Mouse (Mus musculus): ENCODE results near the gene Actr2.
"Not testable (repeated sequence)": the region's sequence is repeated elsewhere in the genome, so short reads cannot be mapped to it uniquely, and the experiment has no call there.

Actr2 gene

DNA sequence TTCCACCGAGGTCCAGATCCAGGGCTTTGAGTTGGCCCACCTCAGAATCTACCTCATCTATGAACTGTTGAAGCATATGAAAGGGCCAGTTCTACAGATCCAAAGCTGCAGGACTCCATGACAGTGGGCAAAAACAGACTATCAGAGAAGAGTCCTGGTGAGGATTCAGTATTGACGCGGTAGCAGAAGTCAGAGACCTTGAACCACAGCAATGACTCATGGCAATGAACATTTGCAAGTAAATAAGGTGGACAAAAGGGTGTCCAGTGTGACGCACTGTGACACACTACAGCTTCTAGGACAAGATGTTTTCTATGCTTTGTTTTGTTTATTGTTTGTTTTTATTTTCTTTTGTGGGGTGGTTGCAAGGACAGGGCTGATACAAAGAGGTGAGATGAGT is 4.0 kb upstream of the Actr2 start:
- DNase-seq (ENCODE audit: low read depth in 1 of 2, low spot score in 2 of 2): no peak

DNA sequence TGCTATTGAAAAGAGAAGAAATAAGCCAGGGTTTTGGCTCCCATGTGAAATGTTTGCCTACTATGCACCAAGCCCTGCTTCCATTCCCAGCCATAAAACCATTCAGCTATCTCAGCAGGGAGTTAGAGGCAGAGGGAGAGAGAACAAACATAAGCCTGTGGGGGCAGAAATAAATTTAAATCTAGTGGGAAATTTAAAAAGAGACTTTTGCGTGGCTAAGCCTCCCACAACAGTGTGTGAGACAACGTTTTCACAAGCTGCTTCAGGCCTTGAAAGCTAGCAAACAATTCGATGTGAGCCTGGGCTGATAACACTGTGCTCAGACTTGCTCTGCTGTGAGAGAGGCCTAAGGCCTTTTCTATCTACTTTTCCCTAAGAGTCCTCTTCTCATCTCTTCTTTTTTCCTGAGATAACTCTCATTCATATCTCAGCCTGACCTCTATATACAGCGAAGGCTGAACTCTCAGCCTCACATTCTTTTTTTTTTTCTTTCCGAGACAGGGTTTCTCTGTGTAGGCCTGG is 3.4 kb upstream of the Actr2 start:
- DNase-seq (ENCODE audit: low read depth in 1 of 2, low spot score in 2 of 2): no peak

GRCm38 (mm10) chr11:20112006-20112740 is 540 bp downstream of the Actr2 start:
- DNase-seq (ENCODE audit: low read depth in 1 of 2, low spot score in 2 of 2): peak; percentile 86 to 89

DNA sequence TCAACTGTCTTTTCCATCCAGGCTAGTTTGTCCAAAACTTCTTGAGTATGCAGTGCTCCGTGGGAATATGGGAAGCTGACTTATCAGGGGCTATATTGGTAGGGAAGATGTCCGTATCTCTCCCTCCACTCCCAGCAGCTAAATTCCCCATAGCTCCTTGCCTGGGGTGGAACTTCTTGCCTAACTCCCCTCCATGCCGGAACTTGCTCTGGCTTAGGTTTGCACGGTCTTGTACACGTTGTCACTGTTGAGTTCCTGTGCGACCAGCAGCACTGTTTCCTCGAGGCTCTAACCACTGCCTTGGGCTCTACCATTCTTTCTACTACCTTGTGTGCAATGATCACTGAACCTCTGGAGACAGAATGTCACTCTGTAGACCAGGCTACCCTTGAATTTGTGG is 4.6 kb downstream of the Actr2 start:
- no peak for DNase-seq (ENCODE audit: low read depth in 1 of 2, low spot score in 2 of 2)

DNA sequence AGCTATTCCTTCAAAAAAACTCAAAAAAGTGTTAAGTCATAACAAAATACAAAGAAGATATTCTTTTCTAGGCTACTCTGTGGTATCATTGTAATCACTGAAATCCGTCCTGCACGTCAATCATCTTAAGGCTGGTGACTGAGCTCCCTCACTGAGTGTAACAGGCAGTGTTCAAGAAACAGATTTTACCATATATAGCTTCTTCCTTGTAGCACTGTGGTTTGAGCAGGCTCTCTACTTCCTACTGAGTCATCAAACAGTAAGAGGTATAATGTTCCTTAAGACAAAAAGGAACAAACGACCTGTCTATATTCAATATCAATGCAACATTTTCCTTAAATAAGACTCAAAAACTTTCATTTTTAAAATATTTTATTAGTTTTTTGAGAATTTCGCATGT is 5.0 kb downstream of the Actr2 start:
- DNase-seq (ENCODE audit: low read depth in 1 of 2, low spot score in 2 of 2): no peak

DNA sequence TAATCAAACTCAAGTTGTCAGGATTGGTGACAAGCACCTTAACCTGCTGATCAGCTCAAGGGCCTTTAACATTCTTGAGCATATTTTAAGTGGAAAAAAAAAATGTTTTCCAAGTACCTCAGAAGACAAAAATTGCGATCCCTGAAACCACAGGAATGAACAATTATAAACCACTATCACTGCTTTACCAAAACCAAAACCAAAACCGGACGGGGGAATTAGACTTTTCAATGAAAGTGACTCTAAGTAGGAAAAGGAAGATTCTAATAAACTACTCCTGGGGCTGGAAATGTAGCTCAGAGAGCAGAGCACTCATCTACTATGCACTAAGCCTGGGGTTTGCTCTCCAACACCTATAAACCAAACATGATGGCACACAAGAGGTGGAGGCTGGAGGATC is 5.8 kb downstream of the Actr2 start:
- no peak for DNase-seq (ENCODE audit: low read depth in 1 of 2, low spot score in 2 of 2)

- DNase-seq (ENCODE audit: low read depth in 1 of 2, low spot score in 2 of 2): no peak
Observed at GRCm38 (mm10) chr11:20103949-20104348, 8.8 kb downstream of the Actr2 start.

- DNase-seq (ENCODE audit: low read depth in 1 of 2, low spot score in 2 of 2): no peak
Observed at GRCm38 (mm10) chr11:20086306-20086705, 26.4 kb downstream of the Actr2 start.

GRCm38 (mm10) chr11:20085635-20086034 is 27.1 kb downstream of the Actr2 start:
- DNase-seq (ENCODE audit: low read depth in 1 of 2, low spot score in 2 of 2): no peak

GRCm38 (mm10) chr11:20075415-20075814 is 37.3 kb downstream of the Actr2 start:
- no peak for DNase-seq (ENCODE audit: low read depth in 1 of 2, low spot score in 2 of 2)

- no peak for DNase-seq (ENCODE audit: low read depth in 1 of 2, low spot score in 2 of 2)
Observed at GRCm38 (mm10) chr11:20072826-20073225, 39.9 kb downstream of the Actr2 start.

- no peak for DNase-seq (ENCODE audit: low read depth in 1 of 2, low spot score in 2 of 2)
Observed at GRCm38 (mm10) chr11:20072174-20072573, 40.5 kb downstream of the Actr2 start.

- DNase-seq (ENCODE audit: low read depth in 1 of 2, low spot score in 2 of 2): no peak
Observed at GRCm38 (mm10) chr11:20068346-20069004, 44.2 kb downstream of the Actr2 start.

- DNase-seq (ENCODE audit: low read depth in 1 of 2, low spot score in 2 of 2): no peak
Observed at GRCm38 (mm10) chr11:20067521-20067920, 45.2 kb downstream of the Actr2 start.

GRCm38 (mm10) chr11:20066106-20066505 is 46.6 kb downstream of the Actr2 start:
- no peak for DNase-seq (ENCODE audit: low read depth in 1 of 2, low spot score in 2 of 2)

GRCm38 (mm10) chr11:20064926-20065325 is 47.8 kb downstream of the Actr2 start:
- no peak for DNase-seq (ENCODE audit: low read depth in 1 of 2, low spot score in 2 of 2)

GRCm38 (mm10) chr11:20064086-20064485 is 48.6 kb downstream of the Actr2 start:
- DNase-seq (ENCODE audit: low read depth in 1 of 2, low spot score in 2 of 2): not testable (repeated sequence)

DNA sequence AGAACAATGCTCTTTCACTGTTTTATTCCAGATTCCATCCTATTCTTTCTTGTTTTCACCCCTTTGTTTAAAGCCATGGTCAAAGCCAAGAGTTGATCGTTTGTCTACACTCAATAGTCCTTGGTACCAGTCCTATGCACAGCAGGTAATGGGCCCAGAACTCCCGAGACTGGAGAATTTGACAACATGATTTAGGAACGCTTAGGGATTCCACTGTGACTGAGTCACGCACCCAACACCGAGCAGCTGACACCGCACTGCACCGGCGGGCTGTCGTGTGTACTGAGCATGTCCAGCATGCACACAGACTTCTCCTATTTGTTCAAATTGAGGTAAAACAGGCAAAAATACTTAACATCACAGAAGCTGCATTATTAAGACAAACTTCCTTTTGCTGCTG is 49.9 kb downstream of the Actr2 start:
- not testable (repeated sequence) for DNase-seq (ENCODE audit: low read depth in 1 of 2, low spot score in 2 of 2)

- no peak for DNase-seq (ENCODE audit: low read depth in 1 of 2, low spot score in 2 of 2)
Observed at GRCm38 (mm10) chr11:20059736-20060135, 53.0 kb downstream of the Actr2 start.

GRCm38 (mm10) chr11:20057429-20057828 is 55.3 kb downstream of the Actr2 start:
- DNase-seq (ENCODE audit: low read depth in 1 of 2, low spot score in 2 of 2): no peak

DNA sequence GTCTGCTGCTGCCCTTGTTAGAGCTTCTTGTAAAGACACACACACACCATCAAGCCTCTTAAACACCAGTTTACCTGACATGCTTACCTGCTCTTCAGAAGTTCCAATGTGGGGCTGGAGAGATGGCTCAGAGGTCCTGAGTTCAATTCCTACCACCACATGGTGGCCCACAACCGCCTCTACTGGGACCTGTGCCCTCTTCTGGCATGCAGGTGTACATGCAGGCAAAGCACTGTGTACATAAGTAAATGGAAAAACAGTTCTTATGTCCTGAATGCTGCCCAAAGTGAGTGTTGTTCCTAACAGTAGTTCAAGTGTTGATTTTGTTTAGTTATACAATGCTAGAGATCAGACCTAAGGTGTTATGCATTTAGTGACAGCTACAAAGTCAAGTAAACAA is 56.5 kb downstream of the Actr2 start:
- no peak for DNase-seq (ENCODE audit: low read depth in 1 of 2, low spot score in 2 of 2)

DNA sequence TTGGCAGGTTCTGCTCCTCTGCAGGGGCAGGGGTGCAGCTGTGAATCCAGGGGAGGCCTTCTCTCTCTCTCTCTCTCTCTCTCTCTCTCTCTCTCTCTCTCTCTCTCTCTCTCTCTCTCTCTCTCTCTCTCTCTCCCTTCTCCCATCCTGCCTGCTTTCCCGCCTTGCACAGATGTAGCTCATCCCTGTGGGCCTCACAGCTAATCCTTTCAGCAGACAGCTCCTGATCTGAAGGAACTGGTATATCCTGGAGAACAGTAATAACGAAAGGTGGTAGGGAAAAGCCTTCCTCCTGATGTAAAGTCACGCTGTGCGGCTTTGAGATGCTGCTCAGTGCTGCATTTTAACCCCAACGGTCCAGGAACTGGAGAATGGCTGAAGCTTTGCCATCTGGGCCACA is 58.1 kb downstream of the Actr2 start:
- DNase-seq (ENCODE audit: low read depth in 1 of 2, low spot score in 2 of 2): no peak

DNA sequence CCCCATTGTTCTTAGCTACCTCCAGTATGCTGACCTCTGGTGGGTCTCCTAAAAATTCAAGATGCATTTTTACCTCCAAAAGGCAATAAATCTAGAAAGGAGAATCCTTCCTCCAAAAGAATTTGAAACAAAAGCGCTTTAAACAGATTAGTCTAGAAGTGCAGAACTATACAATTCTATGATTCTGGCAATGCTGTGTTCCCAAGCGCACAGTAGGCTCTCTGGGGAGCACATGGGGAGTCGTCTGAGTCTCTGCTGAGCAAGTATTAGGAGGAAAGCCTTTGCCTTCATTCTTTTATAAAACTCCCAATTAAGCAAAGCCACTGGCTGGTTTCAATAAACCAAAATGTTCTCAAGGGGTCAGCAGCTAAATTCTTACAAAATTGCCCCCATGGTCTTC is 58.8 kb downstream of the Actr2 start:
- DNase-seq (ENCODE audit: low read depth in 1 of 2, low spot score in 2 of 2): no peak

All from monocyte, adult 2 months (primary cell).